Mouse (Mus musculus): Measurements from ENCODE around the gene Galr2.
"Not testable (repeated sequence)": the region's sequence is repeated elsewhere in the genome, so short reads cannot be mapped to it uniquely, and the experiment has no call there.

The Galr2 gene

GRCm38 (mm10) chr11:116272589-116273468 is 7.9 kb upstream of the Galr2 start:
- DNase-seq (ENCODE audit: low spot score), result no peak

GRCm38 (mm10) chr11:116273469-116274044 is 7.2 kb upstream of the Galr2 start:
- no peak for DNase-seq (ENCODE audit: low spot score)

GRCm38 (mm10) chr11:116274045-116274666 is 6.6 kb upstream of the Galr2 start, which contains the start of gene Srp68:
Gene Srp68 (minus strand): TSS chr11:116274217.
- peak; percentile 99 for DNase-seq (ENCODE audit: low spot score)

GRCm38 (mm10) chr11:116277184-116277583 is 3.6 kb upstream of the Galr2 start:
- not testable (repeated sequence) for DNase-seq (ENCODE audit: low spot score)

GRCm38 (mm10) chr11:116281671-116282070 is 932 bp downstream of the Galr2 start:
- no peak for DNase-seq (ENCODE audit: low spot score)

- peak; percentile 49 for DNase-seq (ENCODE audit: low spot score)
Observed at GRCm38 (mm10) chr11:116282089-116282488, 1.4 kb downstream of the Galr2 start.

GRCm38 (mm10) chr11:116282912-116283521 is 2.3 kb downstream of the Galr2 start:
- no peak for DNase-seq (ENCODE audit: low spot score)

- no peak for DNase-seq (ENCODE audit: low spot score)
Observed at GRCm38 (mm10) chr11:116283982-116284381, 3.2 kb downstream of the Galr2 start.

GRCm38 (mm10) chr11:116285770-116286191 is 5.0 kb downstream of the Galr2 start:
- DNase-seq (ENCODE audit: low spot score), result no peak

- no peak for DNase-seq (ENCODE audit: low spot score)
Observed at GRCm38 (mm10) chr11:116287351-116287750, 6.6 kb downstream of the Galr2 start.

- no peak for DNase-seq (ENCODE audit: low spot score)
Observed at GRCm38 (mm10) chr11:116290556-116290955, 9.8 kb downstream of the Galr2 start.

GRCm38 (mm10) chr11:116292401-116292800 is 11.7 kb downstream of the Galr2 start:
- DNase-seq (ENCODE audit: low spot score), result no peak

- DNase-seq (ENCODE audit: low spot score), result no peak
Observed at GRCm38 (mm10) chr11:116293538-116294137, 12.9 kb downstream of the Galr2 start.

GRCm38 (mm10) chr11:116294319-116294718 is 13.6 kb downstream of the Galr2 start:
- DNase-seq (ENCODE audit: low spot score), result peak; percentile 92

- DNase-seq (ENCODE audit: low spot score), result no peak
Observed at GRCm38 (mm10) chr11:116296191-116296734, 15.5 kb downstream of the Galr2 start.

- DNase-seq (ENCODE audit: low spot score), result no peak
Observed at GRCm38 (mm10) chr11:116297017-116297416, 16.3 kb downstream of the Galr2 start.

- no peak for DNase-seq (ENCODE audit: low spot score)
Observed at GRCm38 (mm10) chr11:116298221-116298620, 17.5 kb downstream of the Galr2 start.

- DNase-seq (ENCODE audit: low spot score), result no peak
Observed at GRCm38 (mm10) chr11:116298621-116299020, 17.9 kb downstream of the Galr2 start.

- DNase-seq (ENCODE audit: low spot score), result no peak
Observed at GRCm38 (mm10) chr11:116305423-116305822, 24.7 kb downstream of the Galr2 start.

GRCm38 (mm10) chr11:116306126-116306982 is 25.6 kb downstream of the Galr2 start:
- DNase-seq (ENCODE audit: low spot score), result peak; percentile 94
